Mouse (Mus musculus): Measurements from ENCODE around the gene Tex21.
"Not testable (repeated sequence)": the region's sequence is repeated elsewhere in the genome, so short reads cannot be mapped to it uniquely, and the experiment has no call there.

Tex21 gene

DNA sequence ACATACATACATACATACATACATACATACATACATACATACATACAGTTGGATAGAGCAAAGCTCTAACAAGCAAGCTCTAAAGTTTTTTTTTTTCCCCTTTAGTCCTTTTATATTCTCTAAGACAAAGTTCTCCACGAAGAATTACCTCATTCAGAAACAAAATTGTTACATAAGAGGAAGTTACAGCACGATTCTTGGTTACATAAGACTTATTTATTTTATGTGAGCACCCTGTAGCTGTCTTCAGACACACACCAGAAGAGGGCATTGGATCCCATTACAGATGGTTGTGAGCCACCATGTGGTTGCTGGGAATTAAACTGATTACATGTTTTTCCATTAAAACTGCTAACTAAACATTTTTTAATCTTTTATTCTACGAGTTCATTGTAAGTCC lies 52.0 kb downstream of the Tex21 start:
- DNase-seq, result no peak

DNA sequence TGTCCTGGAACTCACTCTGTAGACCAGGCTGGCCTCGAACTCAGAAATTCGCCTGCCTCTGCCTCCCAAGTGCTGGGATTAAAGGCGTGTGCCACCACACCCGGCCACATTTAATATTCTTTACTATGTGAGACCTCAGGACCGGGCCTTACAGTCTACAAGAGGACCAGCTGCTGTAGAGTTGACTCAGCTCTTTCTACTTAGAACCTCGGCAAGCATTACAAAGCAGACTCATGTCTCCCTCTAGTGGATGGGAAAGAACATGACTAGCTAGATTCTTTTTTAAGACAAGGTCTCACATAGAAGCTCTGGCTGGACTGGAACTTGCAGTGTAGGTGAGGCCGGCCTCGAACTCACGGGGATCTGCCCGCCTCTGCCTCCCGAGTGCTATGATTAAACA lies 55.6 kb downstream of the Tex21 start:
- peak; percentile 44 for DNase-seq

DNA sequence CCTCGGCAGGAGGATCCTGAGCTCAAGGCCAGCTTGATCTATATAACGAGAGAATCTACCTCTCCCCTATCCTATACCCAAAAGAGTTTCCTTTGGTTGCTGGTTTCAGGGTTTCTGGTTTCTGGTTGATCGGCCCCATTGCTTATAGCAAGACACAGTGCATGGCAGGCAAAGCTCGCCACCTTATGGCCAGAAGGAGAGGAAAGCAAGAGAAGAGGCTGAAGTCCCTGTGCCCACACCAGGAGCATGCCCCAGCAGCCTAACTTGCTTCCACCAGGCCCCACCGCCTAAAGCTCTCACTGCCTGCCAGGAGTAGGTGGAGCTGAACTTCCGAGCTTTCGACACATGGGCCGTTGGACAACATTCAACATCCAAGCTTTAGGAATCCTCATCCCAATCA lies 58.7 kb downstream of the Tex21 start:
- DNase-seq, result peak; percentile 28

DNA sequence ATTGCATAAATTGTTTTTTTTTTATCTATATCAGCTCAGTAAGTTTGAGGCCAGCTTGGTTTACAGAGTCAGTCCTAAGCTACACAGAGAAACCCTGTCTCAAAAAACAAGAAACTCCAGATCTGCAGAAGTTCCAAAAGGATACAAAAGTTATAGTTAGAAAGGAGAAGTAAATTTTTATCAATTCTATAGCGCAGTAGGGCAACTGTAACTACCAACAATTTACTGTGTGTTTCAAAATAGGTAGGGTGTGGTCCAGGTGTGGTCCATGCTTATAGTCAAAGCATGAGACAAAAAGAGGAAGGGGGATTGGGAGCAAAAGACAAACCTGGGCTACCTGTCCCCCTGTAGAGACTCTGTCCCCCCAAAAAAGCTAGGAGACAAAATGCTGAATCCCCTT lies 60.1 kb downstream of the Tex21 start:
- no peak for DNase-seq

DNA sequence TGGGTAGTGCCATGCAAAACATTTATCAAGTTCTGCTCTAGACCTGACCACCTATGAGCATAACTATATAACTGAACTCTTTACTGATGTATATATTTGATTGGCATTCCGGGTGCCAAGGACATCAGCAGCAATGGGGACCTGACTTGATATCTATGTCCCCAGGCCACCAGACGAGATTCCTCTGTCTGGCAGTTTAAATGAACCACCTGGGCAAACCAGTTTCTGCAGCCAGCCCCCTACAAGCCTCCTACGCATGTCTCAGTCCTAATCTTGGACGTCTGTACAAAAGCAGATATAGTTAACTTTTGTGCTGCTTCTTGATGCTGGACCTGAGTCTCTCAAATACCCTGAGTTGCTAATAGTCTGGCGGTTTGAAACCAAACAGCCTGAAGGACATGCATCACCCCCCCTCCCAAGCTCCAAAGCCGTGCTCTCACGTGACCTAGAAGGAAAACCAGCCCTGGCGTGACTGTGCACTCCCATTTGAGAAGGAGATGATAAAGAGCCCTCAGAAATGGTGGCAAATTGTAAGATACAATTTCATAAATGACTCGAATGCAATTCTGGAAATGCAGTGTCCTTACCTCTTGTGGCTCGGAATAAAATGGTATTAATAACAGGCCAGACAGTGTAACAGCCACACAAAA lies 61.3 kb downstream of the Tex21 start:
- DNase-seq, result no peak

DNA sequence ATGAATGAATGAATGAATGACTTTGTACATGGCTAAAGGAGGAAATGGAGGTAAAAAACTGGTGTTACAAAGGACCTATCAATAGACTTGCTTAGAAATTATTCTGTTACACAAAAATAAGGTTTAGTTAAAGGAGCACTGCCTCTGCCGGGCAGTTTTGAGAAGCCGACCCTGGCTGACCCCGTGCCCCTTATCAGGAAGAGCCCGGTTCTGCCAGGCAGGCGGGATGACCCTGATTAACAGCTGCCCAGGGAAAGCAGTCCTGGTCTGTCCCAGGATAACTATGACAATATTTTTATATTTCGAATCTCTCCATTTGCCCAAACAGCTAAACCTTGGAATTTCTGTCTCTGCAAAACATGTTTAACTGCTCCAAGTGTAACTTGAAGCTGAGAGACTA lies 62.3 kb downstream of the Tex21 start:
- no peak for DNase-seq

- DNase-seq, result no peak
These were observed 63.7 kb downstream of the Tex21 start for GRCm38 (mm10) chr12:76182831-76183230.

GRCm38 (mm10) chr12:76181471-76181870 lies 65.1 kb downstream of the Tex21 start:
- DNase-seq, result no peak

GRCm38 (mm10) chr12:76180442-76180841 lies 66.1 kb downstream of the Tex21 start:
- DNase-seq, result no peak

- DNase-seq, result no peak
These were observed 67.0 kb downstream of the Tex21 start for GRCm38 (mm10) chr12:76179527-76179926.

GRCm38 (mm10) chr12:76179051-76179450 lies 67.5 kb downstream of the Tex21 start:
- no peak for DNase-seq

GRCm38 (mm10) chr12:76177864-76178518 lies 68.6 kb downstream of the Tex21 start:
- peak; percentile 66 for DNase-seq

GRCm38 (mm10) chr12:76177000-76177863 lies 69.3 kb downstream of the Tex21 start, which contains the start of gene Esr2:
Esr2 (minus strand) TSS chr12:76177259.
- peak; percentile 30 for DNase-seq

DNA sequence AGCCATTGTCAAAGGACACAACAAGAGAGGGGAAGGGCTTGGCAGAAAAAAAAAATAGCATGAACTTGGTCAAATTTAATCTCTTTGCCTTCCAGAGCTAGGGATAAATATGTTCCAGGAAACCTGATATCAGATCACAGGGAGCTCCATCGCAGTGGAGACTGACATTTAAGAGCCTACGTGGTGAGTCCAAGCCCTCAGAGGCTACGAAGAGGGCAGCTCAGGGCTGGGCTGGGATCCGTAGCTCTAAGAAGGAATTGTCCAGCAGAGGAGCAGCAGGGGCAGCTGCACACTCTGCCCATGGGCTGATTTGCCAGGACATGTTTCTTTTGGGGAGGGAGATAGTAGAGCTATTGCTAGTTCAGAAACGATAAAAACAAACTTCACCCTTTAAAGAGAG lies 80.9 kb downstream of the Tex21 start:
- DNase-seq, result no peak

DNA sequence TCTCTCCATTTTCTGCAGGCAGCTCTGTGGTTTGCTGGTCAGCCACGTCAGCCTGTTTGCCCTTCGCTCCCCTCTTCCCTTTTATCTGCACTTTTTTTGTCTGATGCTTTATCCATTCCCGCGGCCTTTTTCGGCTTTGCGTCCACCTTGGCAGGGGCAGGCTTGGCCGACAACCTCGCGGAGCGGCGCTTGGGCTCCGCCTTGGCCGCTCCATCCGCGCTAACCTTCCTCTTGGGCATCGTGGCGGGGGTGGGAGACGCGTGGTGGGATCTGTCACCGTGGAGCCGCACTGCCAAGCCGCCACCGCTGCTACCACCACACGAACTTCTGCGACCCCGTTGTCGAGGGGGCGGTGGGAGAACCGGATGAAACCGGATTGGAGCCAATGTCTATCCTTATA lies 94.2 kb downstream of the Tex21 start:
- DNase-seq, result not testable (repeated sequence)
